Mouse (Mus musculus): ENCODE measurements around the gene Scube2. TPM values are rescaled to one million over a fixed set of nuclear protein-coding genes. Genes with fewer than 3 reads are reported as not detected.
A peak's percentile ranks its signal among the peaks of the same experiment; 100 is the strongest.

Scube2 gene
- polyA plus RNA-seq, 1 experiment from 2014 or later, result 1.9 TPM

DNA sequence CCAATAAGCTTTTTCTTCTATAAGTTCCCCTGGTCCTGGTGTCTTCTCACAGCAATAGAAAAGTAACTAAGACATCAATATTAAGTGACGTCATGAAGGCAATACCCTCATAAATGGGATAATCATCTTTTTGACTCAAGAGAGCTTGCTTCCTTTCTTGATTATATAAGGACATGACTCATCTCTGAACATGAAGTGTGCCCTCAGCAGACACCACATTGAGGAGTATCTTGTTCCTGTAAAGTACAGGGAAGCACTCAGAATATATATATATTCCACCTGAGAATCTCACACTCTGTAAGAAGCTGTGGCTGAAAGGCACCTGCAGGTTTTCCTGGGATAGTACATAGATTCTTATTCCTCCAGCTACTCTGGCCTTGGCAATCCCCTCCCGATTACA is 17.1 kb upstream of the Scube2 start:
- Histone ChIP-seq H3K27me3 (ENCODE audit: control insufficient read depth, insufficient read depth, low read length) (no peaks in the 10 kb centered on the region), H3K4me3 (replicated peaks; ENCODE audit: low read length) (no peak overlapping the region), H3K27ac (ENCODE audit: low read length) (no peak overlapping the region), H3K9ac (ENCODE audit: low read length) (no peak overlapping the region), H3K9me3 (replicated peaks; ENCODE audit: control insufficient read depth, low read length) (no peaks in the 10 kb centered on the region), H3K4me2 (ENCODE audit: low read depth, low read length) (no peak overlapping the region), H3K4me1 (ENCODE audit: control insufficient read depth, insufficient read depth, low read length) (no peaks in the 10 kb centered on the region), H3K36me3 (ENCODE audit: control insufficient read depth, insufficient read depth, low read length) (no peaks in the 10 kb centered on the region)
- 84% methylated on average over 2 of the region's 2 CpGs for WGBS
- no peak for ATAC-seq (ENCODE audit: insufficient read depth, low FRiP score)

DNA sequence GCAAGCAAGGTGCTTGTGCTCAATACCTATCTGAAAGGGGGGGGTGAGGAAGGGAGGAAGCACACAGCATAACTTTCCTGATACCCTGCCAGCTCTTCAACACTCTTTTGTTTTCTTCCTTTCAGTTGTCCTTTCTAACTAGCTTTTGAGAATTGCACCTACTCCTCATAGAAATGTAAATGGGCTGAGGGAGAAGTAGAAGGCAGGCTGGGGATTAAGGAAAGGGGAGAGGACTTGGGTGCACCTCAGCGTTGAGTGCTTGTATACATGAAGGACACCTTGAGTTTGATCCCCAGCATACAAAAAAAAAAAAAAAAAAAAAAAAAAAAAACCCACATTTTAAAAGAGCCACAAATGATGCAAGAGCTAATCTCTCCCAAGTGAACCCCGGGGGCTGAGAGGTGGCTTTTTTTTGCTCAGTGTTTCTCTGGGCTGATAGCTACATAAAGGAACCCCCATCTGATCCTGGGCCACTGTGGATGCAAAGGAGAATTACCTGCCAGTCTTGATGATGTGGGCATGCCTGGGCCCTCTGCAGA is 16.2 kb upstream of the Scube2 start:
- Histone ChIP-seq H3K4me3 (replicated peaks; ENCODE audit: low read length) (no peak overlapping the region), H3K27me3 (ENCODE audit: control insufficient read depth, insufficient read depth, low read length) (no peaks in the 10 kb centered on the region), H3K4me1 (ENCODE audit: control insufficient read depth, insufficient read depth, low read length) (no peaks in the 10 kb centered on the region), H3K27ac (ENCODE audit: low read length) (no peak overlapping the region), H3K36me3 (ENCODE audit: control insufficient read depth, insufficient read depth, low read length) (no peaks in the 10 kb centered on the region), H3K9ac (ENCODE audit: low read length) (no peak overlapping the region), H3K4me2 (ENCODE audit: low read depth, low read length) (no peak overlapping the region), H3K9me3 (replicated peaks; ENCODE audit: control insufficient read depth, low read length) (no peaks in the 10 kb centered on the region)
- ATAC-seq (ENCODE audit: insufficient read depth, low FRiP score), result no peak
- 46% methylated on average over 2 of the region's 2 CpGs for WGBS

GRCm38 (mm10) chr7:109879158-109879557 is 13.7 kb upstream of the Scube2 start:
- H3K9me3 ChIP-seq (replicated peaks; ENCODE audit: control insufficient read depth, low read length), result no peaks in the 10 kb centered on the region
- peak overlapping the region; percentile 33; the same call in 1 of the 2 replicates for H3K9ac ChIP-seq (ENCODE audit: low read length)
- ATAC-seq (ENCODE audit: insufficient read depth, low FRiP score), result no peak
- no peak overlapping the region for H3K4me3 ChIP-seq (replicated peaks; ENCODE audit: low read length)
- peak overlapping the region; percentile 19; the same call in 1 of the 2 replicates for H3K4me2 ChIP-seq (ENCODE audit: low read depth, low read length)
- no peak overlapping the region for H3K27ac ChIP-seq (ENCODE audit: low read length)
- no peaks in the 10 kb centered on the region for H3K4me1 ChIP-seq (ENCODE audit: control insufficient read depth, insufficient read depth, low read length)
- H3K27me3 ChIP-seq (ENCODE audit: control insufficient read depth, insufficient read depth, low read length), result no peaks in the 10 kb centered on the region
- 34% methylated on average over 12 of the region's 12 CpGs for WGBS
- H3K36me3 ChIP-seq (ENCODE audit: control insufficient read depth, insufficient read depth, low read length), result no peaks in the 10 kb centered on the region

DNA sequence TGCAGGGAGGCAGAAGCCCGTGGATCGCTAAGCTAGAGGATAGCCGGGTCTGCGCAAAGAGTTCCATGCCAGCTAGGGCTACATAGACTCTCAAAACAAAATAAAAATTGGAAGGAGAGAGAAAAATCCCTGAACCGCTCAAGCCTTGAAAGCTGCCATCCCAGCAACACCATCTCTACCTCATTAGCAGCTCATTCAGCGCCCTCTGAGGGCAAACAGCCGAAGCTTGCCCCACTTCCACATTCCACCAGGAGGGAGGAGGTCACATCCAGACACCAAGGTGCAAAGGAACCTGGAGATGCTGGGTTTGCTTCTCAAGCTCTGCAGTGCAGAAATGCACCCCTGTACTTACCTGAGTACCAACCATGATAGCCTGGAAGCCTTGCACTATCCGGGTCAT is 10.6 kb upstream of the Scube2 start:
- Histone ChIP-seq H3K9me3 (replicated peaks; ENCODE audit: control insufficient read depth, low read length) (no peaks in the 10 kb centered on the region), H3K4me3 (replicated peaks; ENCODE audit: low read length) (no peak overlapping the region), H3K27ac (ENCODE audit: low read length) (no peak overlapping the region), H3K36me3 (ENCODE audit: control insufficient read depth, insufficient read depth, low read length) (no peaks in the 10 kb centered on the region), H3K9ac (ENCODE audit: low read length) (no peak overlapping the region), H3K4me2 (ENCODE audit: low read depth, low read length) (no peak overlapping the region), H3K27me3 (ENCODE audit: control insufficient read depth, insufficient read depth, low read length) (no peaks in the 10 kb centered on the region), H3K4me1 (ENCODE audit: control insufficient read depth, insufficient read depth, low read length) (no peaks in the 10 kb centered on the region)
- 68% methylated on average over 8 of the region's 8 CpGs for WGBS
- no peak for ATAC-seq (ENCODE audit: insufficient read depth, low FRiP score)

GRCm38 (mm10) chr7:109875598-109875997 is 10.1 kb upstream of the Scube2 start:
- H3K4me3 ChIP-seq (replicated peaks; ENCODE audit: low read length), result no peak overlapping the region
- no peak for ATAC-seq (ENCODE audit: insufficient read depth, low FRiP score)
- WGBS, result 46% methylated on average over 3 of the region's 3 CpGs

GRCm38 (mm10) chr7:109875033-109875432 is 9.6 kb upstream of the Scube2 start:
- Histone ChIP-seq H3K4me2 (ENCODE audit: low read depth, low read length) (no peak overlapping the region), H3K9me3 (replicated peaks; ENCODE audit: control insufficient read depth, low read length) (no peaks in the 10 kb centered on the region), H3K9ac (ENCODE audit: low read length) (no peak overlapping the region), H3K36me3 (ENCODE audit: control insufficient read depth, insufficient read depth, low read length) (no peaks in the 10 kb centered on the region), H3K27ac (ENCODE audit: low read length) (no peak overlapping the region), H3K27me3 (ENCODE audit: control insufficient read depth, insufficient read depth, low read length) (no peaks in the 10 kb centered on the region), H3K4me1 (ENCODE audit: control insufficient read depth, insufficient read depth, low read length) (no peaks in the 10 kb centered on the region), H3K4me3 (replicated peaks; ENCODE audit: low read length) (no peak overlapping the region)
- no peak for ATAC-seq (ENCODE audit: insufficient read depth, low FRiP score)

More at GRCm38 (mm10) chr7:109875598-109875997, 10.1 kb upstream of the Scube2 start:
- no peaks in the 10 kb centered on the region for H3K27me3 ChIP-seq (ENCODE audit: control insufficient read depth, insufficient read depth, low read length)
- H3K4me1 ChIP-seq (ENCODE audit: control insufficient read depth, insufficient read depth, low read length), result no peaks in the 10 kb centered on the region
- no peak overlapping the region for H3K27ac ChIP-seq (ENCODE audit: low read length)
- no peaks in the 10 kb centered on the region for H3K36me3 ChIP-seq (ENCODE audit: control insufficient read depth, insufficient read depth, low read length)
- no peaks in the 10 kb centered on the region for H3K9me3 ChIP-seq (replicated peaks; ENCODE audit: control insufficient read depth, low read length)
- H3K4me2 ChIP-seq (ENCODE audit: low read depth, low read length), result no peak overlapping the region
- no peak overlapping the region for H3K9ac ChIP-seq (ENCODE audit: low read length)

- Histone ChIP-seq H3K9me3 (replicated peaks; ENCODE audit: control insufficient read depth, low read length) (no peaks in the 10 kb centered on the region), H3K36me3 (ENCODE audit: control insufficient read depth, insufficient read depth, low read length) (no peaks in the 10 kb centered on the region), H3K9ac (ENCODE audit: low read length) (no peak overlapping the region), H3K27me3 (ENCODE audit: control insufficient read depth, insufficient read depth, low read length) (no peaks in the 10 kb centered on the region), H3K27ac (ENCODE audit: low read length) (no peak overlapping the region), H3K4me3 (replicated peaks; ENCODE audit: low read length) (no peak overlapping the region), H3K4me1 (ENCODE audit: control insufficient read depth, insufficient read depth, low read length) (no peaks in the 10 kb centered on the region), H3K4me2 (ENCODE audit: low read depth, low read length) (no peak overlapping the region)
- ATAC-seq (ENCODE audit: insufficient read depth, low FRiP score), result no peak
- WGBS, result 49% methylated on average over 5 of the region's 5 CpGs
Observed at GRCm38 (mm10) chr7:109873170-109873569, 7.7 kb upstream of the Scube2 start.

DNA sequence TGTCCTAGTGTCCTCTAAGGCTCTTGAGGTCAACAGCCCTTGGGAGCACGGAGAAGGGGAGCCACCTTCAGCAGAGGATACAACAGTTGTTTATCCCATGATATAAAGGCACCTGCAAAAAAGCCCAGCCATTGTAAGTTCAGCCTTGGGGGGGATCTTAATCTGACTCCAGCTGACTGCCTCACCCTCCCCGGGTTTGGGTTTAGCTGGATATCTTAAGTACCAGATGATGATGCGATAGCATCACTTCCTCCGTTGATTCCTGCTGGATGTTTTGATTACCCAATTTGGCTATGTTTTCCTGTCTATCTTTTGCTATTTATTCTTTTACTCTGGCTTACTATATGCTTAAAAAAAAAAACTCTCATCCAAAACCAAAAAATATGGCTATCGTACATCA is 5.8 kb upstream of the Scube2 start:
- Histone ChIP-seq H3K36me3 (ENCODE audit: control insufficient read depth, insufficient read depth, low read length) (no peaks in the 10 kb centered on the region), H3K9ac (ENCODE audit: low read length) (no peak overlapping the region), H3K4me1 (ENCODE audit: control insufficient read depth, insufficient read depth, low read length) (no peaks in the 10 kb centered on the region), H3K4me3 (replicated peaks; ENCODE audit: low read length) (no peak overlapping the region), H3K27ac (ENCODE audit: low read length) (no peak overlapping the region), H3K4me2 (ENCODE audit: low read depth, low read length) (no peak overlapping the region), H3K27me3 (ENCODE audit: control insufficient read depth, insufficient read depth, low read length) (0 out of 2 replicates have a peak, but pooled peaks cover 2% of the 10 kb centered on the region), H3K9me3 (replicated peaks; ENCODE audit: control insufficient read depth, low read length) (no peaks in the 10 kb centered on the region)
- WGBS, result 82% methylated on average over 5 of the region's 5 CpGs
- no peak for ATAC-seq (ENCODE audit: insufficient read depth, low FRiP score)

- H3K4me3 ChIP-seq (replicated peaks; ENCODE audit: low read length), result no peak overlapping the region
- H3K4me1 ChIP-seq (ENCODE audit: control insufficient read depth, insufficient read depth, low read length), result no peaks in the 10 kb centered on the region
- H3K9ac ChIP-seq (ENCODE audit: low read length), result no peak overlapping the region
- ATAC-seq (ENCODE audit: insufficient read depth, low FRiP score), result no peak
- no peaks in the 10 kb centered on the region for H3K36me3 ChIP-seq (ENCODE audit: control insufficient read depth, insufficient read depth, low read length)
- no peaks in the 10 kb centered on the region for H3K9me3 ChIP-seq (replicated peaks; ENCODE audit: control insufficient read depth, low read length)
- 36% methylated on average over 3 of the region's 3 CpGs for WGBS
- no peak overlapping the region for H3K27ac ChIP-seq (ENCODE audit: low read length)
- H3K27me3 ChIP-seq (ENCODE audit: control insufficient read depth, insufficient read depth, low read length), result peaks cover 15% of the 10 kb centered on the region; the same call in 1 of the 2 replicates
- no peak overlapping the region for H3K4me2 ChIP-seq (ENCODE audit: low read depth, low read length)
Observed at GRCm38 (mm10) chr7:109868498-109868897, 3.0 kb upstream of the Scube2 start.

Data from stomach, embryonic 16.5 days (tissue).